Mouse (Mus musculus) heart, postnatal 25 days (tissue): Measurements from ENCODE around the gene Gm33543. TPM values are rescaled to one million over a fixed set of nuclear protein-coding genes. Genes with fewer than 3 reads are reported as not detected.

Experiments used
- DNase-seq: peaks from one replicate; pipeline ENCODE4 v3.0.0; 2022; ENCODE audit warnings: low spot score
- intact Hi-C: fragments of 180-260 bp; cut with DNase I; formaldehyde crosslinking; loops from one replicate; pipeline ENCODE4 v1.15.1; 2025
- total RNA-seq, 2 experiments: library from RNA; stranded (reverse); gene quantifications; 2 replicates each; pipeline ENCODE4 v1.2.3; 2021

Gm33543 gene
- total RNA-seq, 2 experiments from 2014 or later = 2.5 to 3.8 TPM

DNA sequence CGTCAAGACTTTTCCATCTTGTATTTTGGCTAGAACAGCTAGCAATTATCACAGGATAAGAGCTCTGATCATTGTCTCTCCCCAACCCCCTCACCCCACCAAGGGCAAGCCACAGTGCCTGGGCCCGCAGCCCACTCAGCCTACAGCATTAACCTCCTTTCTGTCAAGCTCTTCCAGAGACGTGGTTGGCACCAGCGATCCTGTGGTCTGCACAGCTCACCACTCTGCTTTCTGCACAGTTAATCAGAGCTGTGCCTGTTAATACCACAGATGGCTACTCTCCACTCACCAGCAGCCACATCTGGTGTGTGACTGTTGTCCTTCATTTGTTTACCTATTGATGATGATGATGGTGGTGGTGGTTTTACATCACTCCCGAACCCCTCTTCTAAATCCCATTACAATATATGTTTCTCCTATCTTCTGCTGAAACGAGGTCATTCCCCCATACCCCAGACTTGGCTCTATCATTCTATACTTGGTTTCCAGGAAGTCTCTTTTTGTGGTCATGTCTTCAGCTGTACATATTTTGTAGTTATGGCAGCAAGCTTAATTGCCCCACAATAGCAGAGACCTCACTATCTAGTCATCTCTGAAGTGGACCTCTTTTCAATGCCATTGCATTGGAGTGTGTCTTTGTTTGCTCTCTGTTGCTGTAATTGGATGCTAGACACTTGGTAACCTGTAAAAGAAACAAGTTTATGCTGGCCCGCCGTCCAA is 61.7 kb downstream of the Gm33543 start:
- intact Hi-C loops = loop anchor here (5.0 kb wide), 2 partner anchors 74 to 224 kb away; no protein-coding TSS in a partner anchor
- no peak for DNase-seq

GRCm38 (mm10) chr10:95779801-95780385 is 62.8 kb downstream of the Gm33543 start:
- intact Hi-C loops = loop anchor here (5.0 to 10.0 kb wide), 3 partner anchors 45 to 223 kb away; no protein-coding TSS in a partner anchor
- peak; percentile 14 for DNase-seq

- DNase-seq = no peak
- intact Hi-C loops = loop anchor here (10.0 kb wide), 1 partner anchor 46 kb away; no protein-coding TSS in a partner anchor
Measured at GRCm38 (mm10) chr10:95778622-95779021, 64.1 kb downstream of the Gm33543 start.

DNA sequence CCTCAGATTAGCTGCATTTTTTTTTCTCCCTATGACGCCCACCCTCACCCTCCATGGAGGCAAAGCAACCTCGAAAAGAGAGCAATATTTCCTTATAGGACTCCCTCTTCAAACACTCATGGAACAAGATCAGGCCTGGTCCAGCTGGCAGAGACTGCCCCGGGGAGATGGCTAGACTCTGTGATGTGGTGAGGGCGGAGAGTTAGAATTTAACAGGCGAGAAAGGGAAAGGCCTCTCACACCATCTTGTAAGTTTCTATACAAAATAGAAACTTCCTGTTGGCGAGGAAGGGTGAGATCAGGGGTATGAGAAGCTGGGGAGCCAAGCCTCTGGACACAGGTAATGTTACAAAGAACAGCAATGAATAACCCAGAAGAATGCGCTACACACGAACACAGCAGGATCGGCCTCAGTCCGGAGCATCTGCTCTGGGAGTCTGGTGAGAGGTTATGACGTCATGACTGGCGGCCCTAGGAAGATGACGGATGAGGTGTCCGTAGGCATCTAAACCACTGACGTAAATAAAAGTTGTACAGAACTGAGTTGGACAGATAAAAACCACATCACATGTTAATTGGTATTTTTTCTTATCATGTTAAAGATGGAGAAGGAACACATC is 64.9 kb downstream of the Gm33543 start:
- no peak for DNase-seq
- intact Hi-C loops = loop anchor here (10.0 kb wide), 1 partner anchor 47 kb away; no protein-coding TSS in a partner anchor

GRCm38 (mm10) chr10:95777071-95777470 is 65.7 kb downstream of the Gm33543 start:
- intact Hi-C loops = loop anchor here (10.0 kb wide), 1 partner anchor 48 kb away; no protein-coding TSS in a partner anchor
- DNase-seq = no peak

DNA sequence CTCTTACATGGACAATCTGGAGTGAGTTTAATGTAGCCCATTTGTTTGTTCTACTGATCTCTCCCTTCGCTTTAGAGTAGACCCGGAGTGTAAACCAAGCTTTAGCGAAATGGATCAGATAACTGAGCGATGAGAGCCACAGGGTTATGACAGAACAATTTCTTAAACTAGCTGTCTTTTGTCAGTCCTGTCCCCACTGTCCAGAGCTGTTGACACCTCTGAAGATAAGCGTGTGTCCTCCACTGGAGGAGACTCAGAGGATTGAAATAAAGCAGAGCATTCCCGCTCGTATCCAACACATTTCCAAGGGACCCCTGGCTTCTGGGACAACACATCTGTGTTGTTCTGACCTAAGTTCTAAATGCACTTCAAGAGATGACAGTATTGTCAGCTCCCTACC is 67.9 kb downstream of the Gm33543 start:
- DNase-seq = no peak
- intact Hi-C loops = loop anchor here (5.0 to 10.0 kb wide), 2 partner anchors 50 to 82 kb away; no protein-coding TSS in a partner anchor

- intact Hi-C loops = loop anchor here (5.0 to 10.0 kb wide), 2 partner anchors 51 to 83 kb away; no protein-coding TSS in a partner anchor
- DNase-seq = peak; percentile 25
Measured at GRCm38 (mm10) chr10:95774001-95774628, 68.6 kb downstream of the Gm33543 start.

Other genes with a start within 250 kb of the Gm33543 start
- not detected for gene Anapc15-ps, start 169.5 kb downstream of the Gm33543 start, total RNA-seq
- gene Eea1, start 97.7 kb upstream of the Gm33543 start, total RNA-seq = 10 to 100 TPM; 30.2 to 33.4 TPM